Mouse (Mus musculus) adrenal gland, adult 8-10 months (tissue): ENCODE measurements around the gene Scfd1. TPM values are rescaled to one million over a fixed set of nuclear protein-coding genes. Genes with fewer than 3 reads are reported as not detected.

Source experiments
- total RNA-seq, 4 experiments: library from RNA; stranded (reverse); gene quantifications; 2 replicates each; pipeline ENCODE4 v1.2.4; 2022

Scfd1 gene
- total RNA-seq, 4 experiments from 2014 or later, result 73.6 to 80.6 (median 77.0) TPM

Other genes starting within 250 kb of the Scfd1 start
- 10 to 100 TPM in 1 of 4 experiments, 1 to 10 TPM in 3; 6.7 to 16.4 (median 9.2) TPM for gene G2e3, start 29.4 kb upstream of the Scfd1 start, total RNA-seq
- 1 to 10 TPM in 2 of 4 experiments, under 1 TPM in 2; 0.12 to 8.4 (median 2.1) TPM for gene Coch, start 215.8 kb downstream of the Scfd1 start, total RNA-seq